Mouse (Mus musculus): Measurements from ENCODE around the gene Unc93b1.
"Not testable (repeated sequence)": the region's sequence is repeated elsewhere in the genome, so short reads cannot be mapped to it uniquely, and the experiment has no call there.

DNA sequence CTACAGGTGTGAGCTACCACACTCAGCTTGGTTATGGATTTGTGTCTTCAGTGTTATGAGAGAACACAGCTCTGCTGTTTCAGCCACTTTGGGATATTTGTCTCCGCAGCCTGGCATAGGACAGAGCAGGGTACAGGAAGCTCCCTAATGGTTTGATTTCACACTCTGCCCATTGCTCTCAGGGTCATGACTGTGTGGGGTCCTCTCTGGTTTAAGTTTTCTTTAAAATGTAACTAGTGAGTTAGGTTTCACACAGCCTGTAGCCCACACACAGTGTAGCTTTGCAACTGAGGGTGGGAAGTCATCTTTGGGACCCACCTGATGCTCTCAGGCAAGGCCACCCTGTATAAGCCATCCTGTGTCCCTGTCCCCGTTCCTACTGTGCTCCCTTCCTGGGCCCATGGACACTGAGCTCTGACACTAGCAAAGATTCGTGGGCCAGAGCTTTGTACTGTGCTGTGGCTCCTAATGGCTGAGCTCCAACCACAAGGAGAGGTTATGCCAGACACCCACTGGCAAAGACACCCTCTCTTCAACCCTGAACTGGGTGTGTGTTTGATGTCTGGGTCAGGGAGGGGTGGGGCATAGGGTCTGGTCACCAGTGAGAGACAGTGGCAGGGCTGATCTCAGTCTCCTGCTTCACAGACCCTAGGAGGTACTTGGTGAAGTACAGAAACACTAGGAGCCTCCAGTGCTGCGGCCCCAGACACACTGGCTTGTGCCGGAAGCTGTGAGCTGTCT, 22.5 kb downstream of the Unc93b1 start:
- TF ChIP-seq CTCF (IDR thresholded peaks at IDR 0.05; ENCODE audit: borderline replicate concordance, control insufficient read depth, extremely low read depth, insufficient read depth, low read length, poor library complexity); POLR2A (IDR thresholded peaks at IDR 0.05; ENCODE audit: control insufficient read depth, extremely low read depth, insufficient read depth, low read length, poor library complexity): not testable (repeated sequence)
